Mouse (Mus musculus) bone marrow macrophage, adult 2 months (primary cell): ENCODE data around the gene Gm11549.

ENCODE experiments used
- CTCF ChIP-seq: IDR thresholded peaks from 2 replicates; pipeline ENCODE4 v1.5.1; 2012; ENCODE audit warnings: low read depth, mild to moderate bottlenecking, low read length, moderate library complexity
- POLR2A ChIP-seq: IDR thresholded peaks from 2 replicates; pipeline ENCODE4 v1.6.1; 2012; ENCODE audit warnings: mild to moderate bottlenecking, low read depth, low read length, borderline replicate concordance

DNA sequence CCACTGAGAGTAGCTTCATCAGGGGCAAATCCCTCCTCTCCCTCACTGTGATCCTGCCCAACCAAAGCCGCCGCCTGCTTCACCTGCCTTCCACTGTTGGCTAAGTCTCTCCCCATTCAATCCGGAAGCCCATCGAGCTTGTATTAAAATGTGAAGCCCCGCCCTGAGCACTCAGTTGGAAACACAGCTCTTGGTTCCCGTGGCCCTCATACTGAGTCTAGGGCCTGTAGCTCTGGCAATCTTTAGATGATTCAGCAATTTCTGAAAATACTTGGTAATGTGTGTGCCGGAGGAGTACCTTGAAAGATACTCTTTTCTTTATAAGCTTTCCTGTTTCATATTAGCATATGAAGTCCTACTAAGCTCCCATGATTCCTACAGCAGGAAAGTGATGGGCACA is 56.1 kb downstream of the Gm11549 start:
- TF ChIP-seq POLR2A (no peak), CTCF (no peak)
